Mouse (Mus musculus): Measurements from ENCODE around the gene Enthd1.

DNA sequence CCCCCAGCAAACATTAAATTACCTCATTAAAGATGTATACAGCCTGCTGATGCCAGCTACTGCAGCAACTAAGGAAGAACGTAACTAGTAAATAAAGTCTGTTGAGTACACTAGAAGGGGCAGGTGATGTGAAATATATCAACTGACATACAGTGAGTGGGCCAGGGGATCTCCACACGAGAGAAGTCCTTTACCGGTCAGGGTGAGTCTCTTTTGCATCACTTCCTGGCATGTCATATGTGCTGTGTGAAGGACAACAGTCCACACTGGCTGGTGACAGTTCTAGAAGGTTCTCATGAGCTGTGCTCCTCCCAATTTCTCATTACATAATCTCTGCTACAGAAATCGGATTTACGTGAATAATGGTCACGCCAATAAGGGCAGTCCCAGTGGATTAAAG lies 27.8 kb upstream of the Enthd1 start:
- no peak for TF ChIP-seq CTCF (IDR thresholded peaks at IDR 0.05; ENCODE audit: control insufficient read depth, insufficient read depth, low read length)
- no peak for TF ChIP-seq POLR2A (IDR thresholded peaks at IDR 0.05; ENCODE audit: borderline replicate concordance, control insufficient read depth, low read depth, low read length)

Data from bone marrow, adult 2 months (tissue).